Mouse (Mus musculus): ENCODE data around the gene Zfhx3. TPM values are rescaled to one million over a fixed set of nuclear protein-coding genes. Genes with fewer than 3 reads are reported as not detected.

Gene Zfhx3
- polyA plus RNA-seq, 1 experiment from 2014 or later: 38.7 TPM

DNA sequence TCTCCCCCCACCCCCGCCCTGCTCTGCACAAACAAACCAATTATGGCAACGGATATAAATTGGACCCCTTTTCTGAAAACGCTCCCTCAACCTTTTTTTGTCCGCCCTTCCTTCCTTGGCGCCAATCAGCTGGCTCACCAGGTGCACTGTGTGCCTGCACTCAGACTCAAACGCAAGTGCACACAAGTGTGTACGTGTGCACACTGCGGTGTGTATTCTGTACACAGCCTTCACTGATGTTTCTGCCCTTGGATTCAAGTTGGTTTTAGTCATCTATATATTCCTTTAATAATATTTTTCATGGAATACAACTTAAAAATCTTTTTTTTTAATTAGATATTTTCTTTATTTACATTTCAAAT lies 445.4 kb downstream of the Zfhx3 start:
- Histone ChIP-seq H3K4me1 (peaks cover 19% of the 10 kb centered on the region), H3K9me3 (no peaks in the 10 kb centered on the region), H3K4me3 (no peak overlapping the region), H3K4me2 (replicated peaks) (peak overlapping the region; percentile 36), H3K27me3 (replicated peaks) (no peaks in the 10 kb centered on the region), H3K9ac (no peak overlapping the region), H3K36me3 (no peaks in the 10 kb centered on the region), H3K27ac (no peak overlapping the region)
- ATAC-seq (ENCODE audit: low FRiP score, low read depth): no peak
- 63% methylated on average over 8 of the region's 8 CpGs for WGBS

DNA sequence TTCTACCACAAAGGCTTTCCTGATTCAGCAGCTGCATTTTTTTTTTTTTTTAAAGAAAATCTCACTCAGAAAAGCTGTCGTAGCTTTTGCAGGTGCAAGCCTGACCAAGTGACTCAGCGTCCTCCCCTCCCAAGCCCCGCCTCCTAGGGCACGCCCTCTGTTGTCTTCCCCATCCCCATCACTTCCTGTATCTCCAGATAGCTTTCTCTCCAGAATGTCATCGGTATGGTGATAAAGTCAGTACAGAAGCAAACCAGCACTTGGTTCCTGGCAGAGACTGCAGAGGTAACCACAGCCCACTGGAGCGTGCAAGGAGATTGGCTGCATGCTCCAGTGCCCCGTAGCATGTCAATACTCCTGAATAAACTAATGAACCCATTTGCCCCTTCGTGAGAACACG lies 450.5 kb downstream of the Zfhx3 start:
- H3K36me3 ChIP-seq: no peaks in the 10 kb centered on the region
- WGBS: 77% methylated on average over 9 of the region's 9 CpGs
- H3K9me3 ChIP-seq: no peaks in the 10 kb centered on the region
- H3K27ac ChIP-seq: no peak overlapping the region
- H3K9ac ChIP-seq: no peak overlapping the region
- ATAC-seq (ENCODE audit: low FRiP score, low read depth): no peak
- H3K4me2 ChIP-seq (replicated peaks): no peak overlapping the region
- no peak overlapping the region for H3K4me3 ChIP-seq
- H3K4me1 ChIP-seq: peaks cover 10% of the 10 kb centered on the region
- H3K27me3 ChIP-seq (replicated peaks): no peaks in the 10 kb centered on the region

DNA sequence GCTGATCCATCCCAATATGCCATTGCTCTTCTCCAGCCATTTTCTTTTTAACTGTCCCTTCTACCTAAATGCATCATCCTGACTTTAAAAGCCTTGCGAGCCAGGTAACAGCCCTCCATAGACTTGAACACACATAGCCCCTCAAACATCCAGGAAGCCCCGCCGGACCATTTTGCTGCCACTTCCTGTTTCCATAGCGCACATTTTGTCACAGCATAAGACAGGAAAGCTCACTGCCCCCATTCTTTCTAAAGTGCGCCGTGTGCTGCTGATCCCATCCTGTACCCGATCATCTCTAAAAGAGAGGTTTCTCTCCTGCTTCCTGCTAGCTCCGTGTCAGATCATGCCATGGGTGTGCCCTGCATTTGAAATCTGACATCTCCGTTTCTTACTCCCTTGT lies 459.7 kb downstream of the Zfhx3 start:
- no peak overlapping the region for H3K9ac ChIP-seq
- peaks cover 10% of the 10 kb centered on the region for H3K4me1 ChIP-seq
- ATAC-seq (ENCODE audit: low FRiP score, low read depth): no peak
- H3K27ac ChIP-seq: no peak overlapping the region
- H3K9me3 ChIP-seq: no peaks in the 10 kb centered on the region
- WGBS: 90% methylated on average over 9 of the region's 9 CpGs
- no peak overlapping the region for H3K4me3 ChIP-seq
- H3K4me2 ChIP-seq (replicated peaks): no peak overlapping the region
- no peaks in the 10 kb centered on the region for H3K36me3 ChIP-seq
- H3K27me3 ChIP-seq (replicated peaks): no peaks in the 10 kb centered on the region

DNA sequence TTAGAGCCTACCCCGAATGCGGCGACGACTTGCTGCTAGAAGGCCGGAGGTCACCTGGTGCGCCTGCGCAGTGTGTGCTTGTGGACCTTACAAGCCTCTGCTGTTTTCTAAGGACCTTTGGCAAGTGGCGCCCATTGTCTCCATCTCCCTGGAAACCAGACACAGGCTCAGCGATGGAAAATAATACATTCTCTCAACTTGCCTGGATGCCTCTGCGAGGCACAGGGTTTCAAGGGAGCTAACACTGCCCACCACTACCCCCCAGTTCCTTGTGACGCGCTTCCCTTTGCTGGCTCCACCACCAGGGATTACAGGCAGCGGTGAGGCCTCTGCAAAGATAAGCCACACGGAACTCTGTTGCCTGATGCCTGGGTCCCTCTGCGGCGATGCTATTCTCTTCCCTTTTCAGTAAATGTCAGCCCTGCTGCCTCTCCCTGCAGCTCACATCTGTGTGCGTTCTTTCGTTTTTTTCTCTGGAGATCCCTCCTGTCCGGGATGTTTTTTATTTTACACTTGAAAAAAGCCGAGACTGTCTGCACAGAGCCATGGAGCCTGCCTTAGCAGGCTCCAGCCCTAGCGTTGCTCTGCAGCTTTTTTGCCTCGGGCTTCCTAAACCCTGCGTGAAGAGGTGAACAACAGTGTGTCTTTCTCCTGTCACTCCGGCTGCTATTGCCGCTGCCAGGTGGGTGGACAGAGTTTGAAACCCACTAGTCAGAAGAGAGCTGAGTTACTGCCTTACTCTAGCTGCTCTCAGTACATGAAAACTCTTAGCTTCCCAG lies 464.5 kb downstream of the Zfhx3 start:
- no peaks in the 10 kb centered on the region for H3K36me3 ChIP-seq
- H3K9ac ChIP-seq: 0 out of 2 replicates have a peak overlapping the region, but pooled peaks have one; percentile 44
- H3K9me3 ChIP-seq: no peaks in the 10 kb centered on the region
- no peak overlapping the region for H3K4me3 ChIP-seq
- 34% methylated on average over 25 of the region's 25 CpGs for WGBS
- peaks cover 14% of the 10 kb centered on the region for H3K4me1 ChIP-seq
- H3K27me3 ChIP-seq (replicated peaks): no peaks in the 10 kb centered on the region
- no peak overlapping the region; the same call in 1 of the 2 replicates for H3K27ac ChIP-seq
- peak overlapping the region; percentile 46 for H3K4me2 ChIP-seq (replicated peaks)
- no peak; the same call in 1 of the 2 replicates for ATAC-seq (ENCODE audit: low FRiP score, low read depth)

DNA sequence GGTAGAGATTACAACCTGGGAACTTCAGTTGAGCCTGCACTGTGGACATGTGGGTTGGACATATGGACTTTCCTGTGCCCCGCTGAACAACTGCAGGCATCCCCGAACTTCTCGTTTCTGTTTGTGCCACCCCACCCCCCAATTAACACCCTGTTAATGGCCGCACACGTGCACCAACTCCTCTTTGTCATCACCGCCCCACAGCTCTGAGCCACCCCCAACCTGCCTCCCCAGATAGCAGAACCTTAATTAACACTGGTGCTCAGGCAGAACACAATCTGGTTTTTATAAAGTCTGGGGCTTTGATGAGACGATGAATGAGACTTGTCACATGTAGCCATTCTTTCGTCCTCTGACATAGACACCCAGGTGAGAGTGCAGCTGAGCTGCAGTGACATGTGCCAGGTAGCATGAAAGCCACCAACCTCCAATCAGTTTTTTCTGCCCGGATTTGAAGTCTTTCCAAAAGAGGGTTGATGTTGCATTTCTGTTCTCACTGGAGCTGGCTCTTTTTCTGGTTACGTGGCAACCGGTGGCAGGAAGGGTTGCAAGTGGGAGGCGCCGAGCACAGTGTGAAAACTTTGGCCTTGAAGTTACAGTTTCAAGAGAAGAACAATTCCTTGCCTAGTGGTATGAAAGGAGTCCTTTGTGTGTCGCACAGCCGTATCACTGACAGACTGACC lies 476.9 kb downstream of the Zfhx3 start:
- Histone ChIP-seq H3K4me3 (no peak overlapping the region), H3K4me1 (peaks cover 14% of the 10 kb centered on the region), H3K36me3 (no peaks in the 10 kb centered on the region), H3K9ac (no peak overlapping the region), H3K9me3 (no peaks in the 10 kb centered on the region), H3K4me2 (replicated peaks) (peak overlapping the region; percentile 18; the same call in 1 of the 2 replicates), H3K27ac (no peak overlapping the region), H3K27me3 (replicated peaks) (no peaks in the 10 kb centered on the region)
- no peak for ATAC-seq (ENCODE audit: low FRiP score, low read depth)
- 34% methylated on average over 15 of the region's 15 CpGs for WGBS

DNA sequence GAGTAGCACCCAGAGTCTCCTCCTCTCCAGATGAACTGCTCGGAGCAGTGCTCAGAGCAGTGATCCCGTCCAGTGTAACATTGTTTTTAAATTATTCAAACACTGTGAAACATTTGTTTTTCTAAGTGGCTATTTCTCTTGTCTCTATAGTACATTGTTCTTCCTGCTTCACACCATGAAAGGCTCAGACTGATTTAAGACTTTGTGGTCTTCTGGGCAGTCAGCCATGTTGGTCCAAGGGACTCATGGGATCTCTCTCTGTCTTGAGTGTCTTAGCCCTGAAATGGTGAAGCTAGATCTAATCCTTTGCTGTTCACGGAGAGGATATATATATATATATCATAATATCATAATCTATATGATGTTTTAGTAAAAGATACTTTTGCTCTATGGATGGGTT lies 480.1 kb downstream of the Zfhx3 start:
- H3K4me3 ChIP-seq: no peak overlapping the region
- no peaks in the 10 kb centered on the region for H3K36me3 ChIP-seq
- 55% methylated on average over 3 of the region's 3 CpGs for WGBS
- no peaks in the 10 kb centered on the region for H3K27me3 ChIP-seq (replicated peaks)
- ATAC-seq (ENCODE audit: low FRiP score, low read depth): no peak
- H3K9me3 ChIP-seq: no peaks in the 10 kb centered on the region
- no peak overlapping the region for H3K9ac ChIP-seq
- no peak overlapping the region for H3K4me2 ChIP-seq (replicated peaks)
- H3K4me1 ChIP-seq: peaks cover 14% of the 10 kb centered on the region
- no peak overlapping the region for H3K27ac ChIP-seq

DNA sequence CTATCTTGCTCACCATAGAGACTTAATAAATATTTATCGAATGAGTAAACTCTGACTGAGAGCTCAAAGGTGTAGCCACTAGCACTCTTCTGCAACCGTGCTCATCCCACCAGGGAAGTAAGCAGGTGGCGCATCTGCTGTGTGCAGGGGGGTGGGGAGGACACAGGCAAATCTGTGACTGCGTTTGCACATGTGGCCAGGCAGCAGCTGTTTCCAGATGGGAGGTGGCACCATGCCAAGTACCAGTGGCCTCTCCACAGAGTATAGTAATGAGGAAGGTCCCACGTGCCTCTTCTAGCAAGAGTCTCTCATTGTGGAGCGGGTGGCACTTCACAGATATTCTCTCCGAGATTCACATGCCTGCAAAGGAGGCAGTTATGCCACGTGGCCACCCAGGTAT lies 481.9 kb downstream of the Zfhx3 start:
- H3K9ac ChIP-seq: no peak overlapping the region
- no peak overlapping the region for H3K4me3 ChIP-seq
- no peaks in the 10 kb centered on the region for H3K36me3 ChIP-seq
- 66% methylated on average over 8 of the region's 8 CpGs for WGBS
- no peak for ATAC-seq (ENCODE audit: low FRiP score, low read depth)
- H3K9me3 ChIP-seq: no peaks in the 10 kb centered on the region
- H3K4me2 ChIP-seq (replicated peaks): no peak overlapping the region
- H3K27ac ChIP-seq: no peak overlapping the region
- H3K27me3 ChIP-seq (replicated peaks): no peaks in the 10 kb centered on the region
- peaks cover 7% of the 10 kb centered on the region for H3K4me1 ChIP-seq

DNA sequence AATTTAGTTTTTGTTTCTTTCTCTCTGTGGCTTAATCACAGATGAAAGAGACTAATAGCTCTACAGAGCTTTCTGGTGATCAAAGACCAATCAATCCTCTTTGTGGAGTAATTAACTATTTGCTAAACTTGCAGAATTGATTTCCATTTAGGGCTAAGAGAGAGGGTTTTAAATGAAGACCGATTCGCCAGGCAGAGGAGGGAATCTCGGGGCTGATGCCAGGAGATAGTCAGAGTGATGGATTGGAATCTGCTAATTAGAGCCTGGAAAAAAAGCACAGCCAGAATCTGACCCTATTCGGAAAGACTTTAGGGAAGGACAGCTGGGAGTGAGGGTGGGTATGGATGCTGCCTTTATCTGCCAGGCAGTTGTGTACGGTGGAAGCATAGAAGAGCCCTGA lies 490.9 kb downstream of the Zfhx3 start:
- WGBS: 28% methylated on average over 5 of the region's 5 CpGs
- H3K4me1 ChIP-seq: peaks cover 5% of the 10 kb centered on the region; the same call in 1 of the 2 replicates
- no peak overlapping the region for H3K4me3 ChIP-seq
- no peaks in the 10 kb centered on the region; the same call in 1 of the 2 replicates for H3K27me3 ChIP-seq (replicated peaks)
- no peak overlapping the region for H3K4me2 ChIP-seq (replicated peaks)
- H3K9ac ChIP-seq: no peak overlapping the region
- no peaks in the 10 kb centered on the region for H3K36me3 ChIP-seq
- H3K27ac ChIP-seq: no peak overlapping the region
- H3K9me3 ChIP-seq: no peaks in the 10 kb centered on the region
- ATAC-seq (ENCODE audit: low FRiP score, low read depth): no peak

DNA sequence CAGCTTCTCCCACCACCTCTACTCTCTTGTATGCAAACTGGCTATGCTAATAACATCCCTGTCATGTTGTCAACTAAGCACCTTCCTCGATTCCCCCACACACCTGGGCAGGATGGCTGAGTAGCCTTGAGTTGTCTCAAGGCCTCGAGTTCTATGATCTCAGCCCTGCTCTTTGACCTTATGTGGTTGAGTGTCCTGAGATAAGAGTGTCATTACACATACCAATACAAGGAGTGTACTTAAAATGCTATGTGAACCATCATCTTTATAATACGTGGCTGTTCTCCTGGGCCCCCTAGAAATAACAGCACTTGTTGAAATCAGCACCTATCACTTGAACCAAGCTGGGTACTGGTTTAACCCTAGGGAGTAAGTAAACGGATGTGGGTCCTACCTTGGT lies 492.1 kb downstream of the Zfhx3 start:
- Histone ChIP-seq H3K4me3 (no peak overlapping the region), H3K4me2 (replicated peaks) (no peak overlapping the region), H3K9ac (no peak overlapping the region), H3K27me3 (replicated peaks) (no peaks in the 10 kb centered on the region; the same call in 1 of the 2 replicates), H3K27ac (no peak overlapping the region), H3K9me3 (no peaks in the 10 kb centered on the region), H3K4me1 (peaks cover 5% of the 10 kb centered on the region; the same call in 1 of the 2 replicates), H3K36me3 (no peaks in the 10 kb centered on the region)
- no peak for ATAC-seq (ENCODE audit: low FRiP score, low read depth)
- WGBS: 85% methylated on average over 4 of the region's 4 CpGs

DNA sequence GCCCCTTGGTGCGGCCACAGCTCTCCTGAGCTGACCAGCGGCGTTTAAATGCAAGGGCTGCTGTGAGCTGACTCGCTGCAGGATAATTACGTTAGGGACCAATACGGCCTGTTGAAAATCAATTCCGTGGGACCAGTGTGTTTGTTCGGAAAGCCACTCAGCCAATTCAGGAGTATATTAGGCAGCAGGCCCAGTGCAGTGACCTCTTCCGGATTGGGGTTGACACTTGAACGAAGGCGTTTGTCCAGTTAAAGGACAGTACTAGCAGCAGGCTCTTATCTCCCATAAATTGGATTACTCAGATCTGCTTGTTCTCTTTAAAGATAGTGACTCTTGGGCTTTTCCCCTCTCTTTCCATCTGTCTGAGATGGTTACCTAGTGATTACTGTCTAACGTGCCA lies 493.9 kb downstream of the Zfhx3 start:
- Histone ChIP-seq H3K27ac (no peak overlapping the region), H3K4me3 (no peak overlapping the region), H3K4me2 (replicated peaks) (no peak overlapping the region), H3K27me3 (replicated peaks) (no peaks in the 10 kb centered on the region; the same call in 1 of the 2 replicates), H3K9me3 (no peaks in the 10 kb centered on the region), H3K9ac (no peak overlapping the region), H3K36me3 (no peaks in the 10 kb centered on the region), H3K4me1 (peaks cover 5% of the 10 kb centered on the region; the same call in 1 of the 2 replicates)
- WGBS: 49% methylated on average over 12 of the region's 12 CpGs
- ATAC-seq (ENCODE audit: low FRiP score, low read depth): no peak

DNA sequence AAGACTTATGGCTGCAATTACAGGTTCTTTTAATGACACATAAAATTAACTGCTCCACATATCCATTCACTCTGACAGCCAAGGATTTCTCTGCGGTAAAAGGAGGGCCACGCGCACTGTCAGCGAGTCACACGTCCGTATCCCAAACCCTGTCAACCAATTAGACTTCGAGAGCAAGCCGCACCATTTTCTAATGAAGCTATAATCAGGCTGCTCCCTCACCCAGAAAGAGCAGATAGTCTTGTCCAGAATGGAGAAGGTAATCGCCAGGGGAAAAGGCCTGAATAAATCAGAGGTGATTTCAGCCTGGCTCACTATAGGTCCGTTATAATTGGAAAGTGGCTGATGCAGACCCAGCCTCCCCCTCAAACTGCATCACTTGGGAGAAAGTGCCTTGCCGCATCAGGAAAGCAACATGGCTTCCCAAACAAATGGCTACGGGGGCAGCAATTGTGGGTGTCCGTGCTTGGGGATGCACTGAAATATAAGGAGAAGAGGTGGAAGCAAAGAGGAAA lies 494.9 kb downstream of the Zfhx3 start:
- no peaks in the 10 kb centered on the region for H3K9me3 ChIP-seq
- WGBS: 68% methylated on average over 13 of the region's 13 CpGs

DNA sequence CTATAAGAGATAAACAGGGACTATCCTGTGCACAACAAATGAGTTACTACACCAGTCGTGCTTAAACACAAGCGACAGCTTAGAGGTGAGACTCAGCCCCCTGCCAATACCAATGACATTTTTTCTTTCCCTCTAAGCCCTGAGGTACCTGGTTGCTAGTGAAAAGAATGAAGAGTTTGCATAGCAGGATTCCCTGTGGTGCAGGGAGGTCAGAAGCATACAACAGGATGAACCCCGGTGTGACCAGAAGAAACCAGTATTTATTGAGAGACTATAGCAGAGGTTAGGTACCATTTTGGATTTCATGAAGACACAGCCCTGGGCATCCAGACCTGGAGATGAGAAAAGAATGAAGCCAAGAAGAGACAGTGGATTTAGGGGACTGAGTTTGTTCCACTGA lies 498.0 kb downstream of the Zfhx3 start:
- Histone ChIP-seq H3K9ac (no peak overlapping the region), H3K4me1 (peaks cover 5% of the 10 kb centered on the region; the same call in 1 of the 2 replicates), H3K9me3 (no peaks in the 10 kb centered on the region), H3K4me2 (replicated peaks) (no peak overlapping the region), H3K27me3 (replicated peaks) (no peaks in the 10 kb centered on the region), H3K27ac (no peak overlapping the region), H3K36me3 (no peaks in the 10 kb centered on the region), H3K4me3 (no peak overlapping the region)
- 68% methylated on average over 3 of the region's 3 CpGs for WGBS
- no peak for ATAC-seq (ENCODE audit: low FRiP score, low read depth)

More for the DNA sequence above, 494.9 kb downstream of the Zfhx3 start:
- H3K36me3 ChIP-seq: no peaks in the 10 kb centered on the region
- no peak overlapping the region for H3K4me3 ChIP-seq
- no peak overlapping the region for H3K9ac ChIP-seq
- ATAC-seq (ENCODE audit: low FRiP score, low read depth): no peak
- H3K4me2 ChIP-seq (replicated peaks): no peak overlapping the region
- H3K27me3 ChIP-seq (replicated peaks): no peaks in the 10 kb centered on the region; the same call in 1 of the 2 replicates
- H3K4me1 ChIP-seq: peaks cover 5% of the 10 kb centered on the region; the same call in 1 of the 2 replicates
- no peak overlapping the region; the same call in 1 of the 2 replicates for H3K27ac ChIP-seq

All from neural tube, embryonic 12.5 days (tissue).